ENCODE assay signal across 12 mouse cellular contexts in the genomic region with DNA sequence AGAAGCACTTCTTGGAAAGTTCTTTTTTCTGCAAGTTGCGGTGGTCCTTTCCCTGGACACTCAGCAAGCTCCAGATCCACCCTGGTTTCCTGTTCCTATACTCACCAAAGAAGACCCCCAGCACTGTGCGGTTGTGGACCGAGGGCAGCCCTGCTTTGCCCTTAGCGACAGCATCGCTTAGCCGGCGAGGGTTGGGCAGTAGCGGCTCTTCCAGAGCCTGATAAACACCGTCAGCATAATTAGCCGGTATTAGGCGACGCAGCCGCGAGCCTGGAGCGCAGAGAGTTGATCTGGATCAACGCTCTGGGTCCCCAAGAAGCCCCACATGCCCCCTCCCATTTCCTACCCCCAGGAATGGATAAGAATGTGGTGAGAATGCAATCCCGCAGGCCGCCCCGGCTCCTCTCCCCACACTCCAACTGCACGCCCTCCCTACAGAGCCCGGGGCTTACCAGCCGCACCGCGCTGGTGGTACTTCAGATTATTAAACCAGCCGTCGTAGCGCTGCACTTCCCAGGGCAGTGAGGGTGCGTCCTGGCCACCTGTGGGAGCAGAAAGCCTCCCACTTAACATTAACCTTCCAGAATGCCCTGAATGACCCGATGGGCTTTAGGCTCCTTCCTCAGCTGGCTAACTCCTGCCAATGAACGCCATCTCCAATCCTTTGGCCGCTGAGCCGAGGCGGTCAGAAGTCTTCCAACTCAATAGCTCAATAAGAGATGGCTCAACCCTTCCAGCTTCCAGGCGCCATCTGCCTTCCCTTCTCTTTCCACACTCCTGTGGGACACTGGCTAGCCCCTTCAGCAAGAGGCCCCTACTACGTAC. TPM values are rescaled to one million over a fixed set of nuclear protein-coding genes. Genes with fewer than 3 reads are reported as not detected.
A peak's percentile ranks its signal among the peaks of the same experiment; 100 is the strongest.
DNase-seq lines count a peak whose midpoint lies in the region; ATAC-seq and TF ChIP-seq lines count a peak whose summit lies in the region.
"Had no signal": no experiment of that assay in that cellular context is flagged by ENCODE, and none has a peak within 500 bp of the region (broad histone marks: within the 10 kb centered on the region; RNA-seq: fewer than 3 reads in every experiment).

No protein-coding gene starts in this region.

- peaks cover 22% of the 10 kb centered on the region; the same call in 1 of the 2 replicates for H3K4me1 ChIP-seq in kidney, postnatal 0 days (replicated peaks; ENCODE audit: insufficient read depth, low read length)
- H3K4me1 ChIP-seq in forebrain, embryonic 14.5 days (ENCODE audit: control insufficient read depth, insufficient read depth, low read length): peaks cover 21% of the 10 kb centered on the region
- peaks cover 55% of the 10 kb centered on the region for H3K4me1 ChIP-seq in midbrain, embryonic 10.5 days
- H3K4me1 ChIP-seq in stomach, embryonic 16.5 days (ENCODE audit: control insufficient read depth, insufficient read depth, low read length): peaks cover 12% of the 10 kb centered on the region

- DNase-seq in kidney, postnatal 0 days (ENCODE audit: low spot score): no peak
- DNase-seq in kidney, adult 8-10 months: no peak
- no peak for DNase-seq in forebrain, embryonic 14.5 days (ENCODE audit: low spot score)
- DNase-seq in midbrain, embryonic 10.5 days (ENCODE audit: low spot score): peak; percentile 63
- DNase-seq in cerebellum, adult 9-10 months: no peak
- DNase-seq in frontal cortex, adult 2 months (ENCODE audit: extremely low spot score in 1 of 2, low spot score in 1 of 2): no peak
- no peak for DNase-seq in layer of hippocampus, adult 8-10 months (ENCODE audit: low spot score in 2 of 2)
- DNase-seq: gastrocnemius, postnatal 14 days; right cerebral cortex, adult 18-20 months had no signal

- no peaks in the 10 kb centered on the region for H3K36me3 ChIP-seq in kidney, postnatal 0 days (ENCODE audit: insufficient read depth, low read length)
- H3K36me3 ChIP-seq in forebrain, embryonic 14.5 days (ENCODE audit: control insufficient read depth, insufficient read depth, low read length): no peaks in the 10 kb centered on the region
- no peaks in the 10 kb centered on the region for H3K36me3 ChIP-seq in midbrain, embryonic 10.5 days
- H3K36me3 ChIP-seq in stomach, embryonic 16.5 days (ENCODE audit: control insufficient read depth, insufficient read depth, low read length): no peaks in the 10 kb centered on the region

- no peak overlapping the region for H3K9ac ChIP-seq in kidney, postnatal 0 days (ENCODE audit: low read depth, low read length)
- no peak overlapping the region for H3K9ac ChIP-seq in forebrain, embryonic 14.5 days (ENCODE audit: low read length)
- H3K9ac ChIP-seq in stomach, embryonic 16.5 days (ENCODE audit: low read length): no peak overlapping the region

- H3K27me3 ChIP-seq in kidney, postnatal 0 days (ENCODE audit: insufficient read depth, low read length): peaks cover 70% of the 10 kb centered on the region
- H3K27me3 ChIP-seq in forebrain, embryonic 14.5 days (replicated peaks; ENCODE audit: control insufficient read depth, insufficient read depth, low read length): peaks cover 72% of the 10 kb centered on the region
- peaks cover 96% of the 10 kb centered on the region for H3K27me3 ChIP-seq in midbrain, embryonic 10.5 days (ENCODE audit: low read depth, poor library complexity, severe bottlenecking)
- peaks cover 75% of the 10 kb centered on the region for H3K27me3 ChIP-seq in stomach, embryonic 16.5 days (ENCODE audit: control insufficient read depth, insufficient read depth, low read length)

- H3K9me3 ChIP-seq in kidney, postnatal 0 days (replicated peaks; ENCODE audit: low read length): no peaks in the 10 kb centered on the region
- H3K9me3 ChIP-seq in forebrain, embryonic 14.5 days (replicated peaks; ENCODE audit: control insufficient read depth, low read length): no peaks in the 10 kb centered on the region
- H3K9me3 ChIP-seq in midbrain, embryonic 10.5 days (replicated peaks): no peaks in the 10 kb centered on the region
- H3K9me3 ChIP-seq in stomach, embryonic 16.5 days (replicated peaks; ENCODE audit: control insufficient read depth, low read length): no peaks in the 10 kb centered on the region

- H3K27ac ChIP-seq in kidney, postnatal 0 days: no peak overlapping the region
- no peak overlapping the region for H3K27ac ChIP-seq in forebrain, embryonic 14.5 days (ENCODE audit: low read depth, low read length)
- H3K27ac ChIP-seq in midbrain, embryonic 10.5 days (replicated peaks): no peak overlapping the region
- H3K27ac ChIP-seq in stomach, embryonic 16.5 days (ENCODE audit: low read length): no peak overlapping the region

- no peak for ATAC-seq in kidney, postnatal 0 days (replicated peaks; ENCODE audit: low FRiP score, low read depth)
- ATAC-seq in forebrain, embryonic 14.5 days: no peak
- ATAC-seq in stomach, embryonic 16.5 days (ENCODE audit: insufficient read depth, low FRiP score): no peak

- no peak for TF ChIP-seq CTCF in kidney, postnatal 0 days (IDR thresholded peaks at IDR 0.05; ENCODE audit: low read depth)

- 1% methylated on average over 35 of the region's 35 CpGs for WGBS in kidney, postnatal 0 days
- under 1% methylated on average over 34 of the region's 35 CpGs for whole genome bisulfite sequencing in forebrain, embryonic 14.5 days
- under 1% methylated on average over 35 of the region's 35 CpGs for WGBS in midbrain, embryonic 10.5 days
- 1% methylated on average over 34 of the region's 35 CpGs for WGBS in stomach, embryonic 16.5 days

- H3K4me2 ChIP-seq in kidney, postnatal 0 days (ENCODE audit: low read length): peak overlapping the region; percentile 23
- peak overlapping the region; percentile 32; the same call in 1 of the 2 replicates for H3K4me2 ChIP-seq in forebrain, embryonic 14.5 days (ENCODE audit: low read length)
- 0 out of 2 replicates have a peak overlapping the region, but pooled peaks have one; percentile 5 for H3K4me2 ChIP-seq in stomach, embryonic 16.5 days (ENCODE audit: low read depth, low read length)

- 0 out of 2 replicates have a peak overlapping the region, but pooled peaks have one; percentile 2 for H3K4me3 ChIP-seq in kidney, postnatal 0 days (replicated peaks; ENCODE audit: low read depth, low read length)
- H3K4me3 ChIP-seq in forebrain, embryonic 14.5 days (ENCODE audit: low read depth, low read length): 0 out of 2 replicates have a peak overlapping the region, but pooled peaks have one; percentile 6
- peak overlapping the region; percentile 45 for H3K4me3 ChIP-seq in midbrain, embryonic 10.5 days
- peak overlapping the region; percentile 41; the same call in 1 of the 2 replicates for H3K4me3 ChIP-seq in stomach, embryonic 16.5 days (replicated peaks; ENCODE audit: low read length)

RNA-seq across cellular contexts. Expression of gene Duox2, which starts 0.8 kb away (rescaled TPM):
- polyA plus RNA-seq in kidney, postnatal 0 days (2015; fragmentation: Nextera tagmentation; extraction: Ambion mirVana): 0.04 TPM in 2 replicates
- polyA plus RNA-seq in forebrain, embryonic 14.5 days (2014; fragmentation: Nextera tagmentation; extraction: Ambion mirVana): not detected in 2 replicates
- polyA plus RNA-seq in midbrain, embryonic 10.5 days (2016; fragmentation: Nextera tagmentation; extraction: Ambion mirVana): not detected in 2 replicates
- 1.6 and 2.6 TPM in 2 replicates for polyA plus RNA-seq in stomach, embryonic 16.5 days (2015; fragmentation: Nextera tagmentation; extraction: Ambion mirVana)
- 0.88 and 1.1 TPM in 2 replicates for polyA plus RNA-seq in frontal cortex, adult 2 months (2012; rRNA removed)
- total RNA-seq in layer of hippocampus, adult 8-10 months (2022): under 1 TPM; 0.05 to 0.08 (median 0.06) TPM
- total RNA-seq: liver, adult 2 months; MEL had no signal

RNA-seq across cellular contexts. Expression of gene Duoxa2, which starts 1.2 kb away (rescaled TPM):
- not detected in 2 replicates for polyA plus RNA-seq in kidney, postnatal 0 days (2015; fragmentation: Nextera tagmentation; extraction: Ambion mirVana)
- polyA plus RNA-seq in forebrain, embryonic 14.5 days (2014; fragmentation: Nextera tagmentation; extraction: Ambion mirVana): not detected in 2 replicates
- polyA plus RNA-seq in midbrain, embryonic 10.5 days (2016; fragmentation: Nextera tagmentation; extraction: Ambion mirVana): not detected in 2 replicates
- polyA plus RNA-seq in stomach, embryonic 16.5 days (2015; fragmentation: Nextera tagmentation; extraction: Ambion mirVana): 3.4 and 6.1 TPM in 2 replicates
- polyA plus RNA-seq in frontal cortex, adult 2 months (2012; rRNA removed): 0.23 TPM in 1 of 2 replicates, not detected in the other
- total RNA-seq in layer of hippocampus, adult 8-10 months (2022): not detected
- total RNA-seq: gastrocnemius, postnatal 14 days; MEL had no signal
- polyA plus RNA-seq: liver, adult 2 months had no signal

RNA-seq across cellular contexts. Expression of gene Duoxa1, which starts 16.0 kb away (rescaled TPM):
- polyA plus RNA-seq in kidney, postnatal 0 days (2015; fragmentation: Nextera tagmentation; extraction: Ambion mirVana): 0.15 TPM in 1 of 2 replicates, not detected in the other
- polyA plus RNA-seq in forebrain, embryonic 14.5 days (2014; fragmentation: Nextera tagmentation; extraction: Ambion mirVana): not detected in 2 replicates
- not detected in 2 replicates for polyA plus RNA-seq in midbrain, embryonic 10.5 days (2016; fragmentation: Nextera tagmentation; extraction: Ambion mirVana)
- 11.4 and 17.4 TPM in 2 replicates for polyA plus RNA-seq in stomach, embryonic 16.5 days (2015; fragmentation: Nextera tagmentation; extraction: Ambion mirVana)
- 0.15 TPM in 1 of 2 replicates, not detected in the other for polyA plus RNA-seq in frontal cortex, adult 2 months (2012; rRNA removed)
- not detected for total RNA-seq in layer of hippocampus, adult 8-10 months (2022)
- total RNA-seq: liver, adult 2 months; MEL had no signal
- polyA plus RNA-seq: liver, adult 2 months had no signal

RNA-seq across cellular contexts. Expression of gene Duox1, which starts 18.0 kb away (rescaled TPM):
- polyA plus RNA-seq in kidney, postnatal 0 days (2015; fragmentation: Nextera tagmentation; extraction: Ambion mirVana): not detected in 2 replicates
- 0.06 TPM in 1 of 2 replicates, not detected in the other for polyA plus RNA-seq in forebrain, embryonic 14.5 days (2014; fragmentation: Nextera tagmentation; extraction: Ambion mirVana)
- polyA plus RNA-seq in midbrain, embryonic 10.5 days (2016; fragmentation: Nextera tagmentation; extraction: Ambion mirVana): 0.02 TPM in 2 replicates
- 2.7 and 4.3 TPM in 2 replicates for polyA plus RNA-seq in stomach, embryonic 16.5 days (2015; fragmentation: Nextera tagmentation; extraction: Ambion mirVana)
- 0.04 TPM in 1 of 2 replicates, not detected in the other for polyA plus RNA-seq in frontal cortex, adult 2 months (2012; rRNA removed)
- not detected for total RNA-seq in layer of hippocampus, adult 8-10 months (2022)
- total RNA-seq: liver, adult 2 months; MEL had no signal
- polyA plus RNA-seq: liver, adult 2 months had no signal

Comparison
In these comparisons a context has a peak if more than half of its experiments do, and no peak if none do; other contexts are left out.
1. RNA of gene Duoxa1, which starts 16.0 kb away (polyA plus RNA-seq): 11.4 to 17.4 TPM in stomach, embryonic 16.5 days; 0.15 TPM in kidney, postnatal 0 days, 0.15 TPM in frontal cortex, adult 2 months, not detected in forebrain, embryonic 14.5 days and not detected in midbrain, embryonic 10.5 days; every median in the first group is over 10 times any median in the second.
2. Peak in every context shown above with its lines, with median percentiles within 50 percentile points of each other: H3K4me2 ChIP-seq and H3K4me3 ChIP-seq.